Mouse (Mus musculus): ENCODE data around the gene Pcolce2. TPM values are rescaled to one million over a fixed set of nuclear protein-coding genes. Genes with fewer than 3 reads are reported as not detected.

The Pcolce2 gene
- polyA plus RNA-seq, 1 experiment, result 31.5 TPM

DNA sequence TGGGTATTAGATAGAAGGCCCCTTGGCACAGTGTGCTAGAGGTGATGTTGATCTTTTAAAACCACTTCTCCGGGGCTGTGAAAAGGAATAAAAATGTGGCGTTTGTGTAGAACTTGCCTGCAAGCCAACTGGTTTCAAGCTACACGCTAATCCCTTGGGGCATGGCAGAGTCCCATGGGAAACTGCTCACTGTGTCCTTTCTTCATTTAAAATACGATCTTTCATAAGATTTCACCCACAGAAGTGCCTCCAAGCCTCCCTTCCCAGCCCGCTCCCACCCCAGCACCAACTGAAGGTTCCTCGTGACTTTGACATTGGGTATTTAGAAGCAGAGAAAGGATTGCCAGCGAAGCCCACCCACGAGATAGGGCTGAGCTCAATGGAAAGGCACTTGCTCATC is 8.5 kb downstream of the Pcolce2 start:
- Histone ChIP-seq H3K4me1 (ENCODE audit: control insufficient read depth, insufficient read depth, low read length) (no peaks in the 10 kb centered on the region), H3K4me3 (replicated peaks; ENCODE audit: extremely low read depth, low read depth, low read length) (no peak overlapping the region)
- TF ChIP-seq CTCF (IDR thresholded peaks at IDR 0.05; ENCODE audit: insufficient read depth, low read length), result no peak
- no peak for TF ChIP-seq POLR2A (IDR thresholded peaks at IDR 0.05; ENCODE audit: borderline replicate concordance, extremely low read depth, low read depth, low read length)
- DNase-seq, result no peak
- WGBS, result 82% methylated on average over 8 of the region's 8 CpGs

DNA sequence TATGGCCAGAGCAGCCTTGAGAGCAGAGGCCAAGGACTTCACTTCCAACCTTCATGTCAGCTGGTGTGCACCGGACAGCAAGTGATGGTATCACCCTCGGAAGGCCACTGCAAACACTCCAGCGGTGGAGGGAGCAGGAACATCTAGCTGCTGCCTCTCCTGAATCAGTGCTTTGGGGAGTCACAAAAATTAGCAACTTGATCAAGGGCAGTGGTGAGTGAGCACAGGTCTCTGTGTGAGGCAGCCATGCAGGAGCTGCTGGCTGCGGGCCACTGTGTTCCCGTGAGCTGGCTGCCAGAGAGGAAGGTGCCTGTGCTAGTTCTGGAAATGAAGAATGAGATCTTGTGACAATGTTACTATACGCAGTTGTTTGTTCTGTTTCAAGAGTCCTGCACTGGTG is 16.0 kb downstream of the Pcolce2 start:
- Histone ChIP-seq H3K4me1 (ENCODE audit: control insufficient read depth, insufficient read depth, low read length) (no peaks in the 10 kb centered on the region), H3K4me3 (replicated peaks; ENCODE audit: extremely low read depth, low read depth, low read length) (no peak overlapping the region)
- TF ChIP-seq CTCF (IDR thresholded peaks at IDR 0.05; ENCODE audit: insufficient read depth, low read length) (no peak), POLR2A (IDR thresholded peaks at IDR 0.05; ENCODE audit: borderline replicate concordance, extremely low read depth, low read depth, low read length) (no peak)
- 68% methylated on average over 6 of the region's 6 CpGs for WGBS
- DNase-seq, result no peak

DNA sequence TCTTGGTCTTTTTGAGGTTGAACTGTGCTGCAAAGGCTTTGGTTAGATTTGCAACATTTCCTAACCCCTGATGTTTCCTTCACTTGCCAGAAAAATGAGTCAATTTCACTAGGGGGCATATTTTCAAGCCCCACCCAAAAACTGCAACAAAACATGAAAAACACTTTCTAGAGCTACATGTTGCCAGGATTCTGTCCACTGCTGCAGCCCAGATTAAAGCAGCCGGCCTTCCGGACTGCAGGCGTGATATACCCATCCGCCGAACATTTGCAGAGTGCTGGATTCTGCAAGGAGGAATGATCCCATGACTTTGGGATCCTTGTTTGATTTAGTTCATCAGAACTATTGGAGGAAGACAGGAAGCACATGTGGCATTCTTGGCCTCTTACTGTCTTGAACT is 17.0 kb downstream of the Pcolce2 start:
- Histone ChIP-seq H3K4me1 (ENCODE audit: control insufficient read depth, insufficient read depth, low read length) (no peaks in the 10 kb centered on the region), H3K4me3 (replicated peaks; ENCODE audit: extremely low read depth, low read depth, low read length) (no peak overlapping the region)
- WGBS, result 71% methylated on average over 5 of the region's 5 CpGs
- DNase-seq, result no peak
- TF ChIP-seq CTCF (IDR thresholded peaks at IDR 0.05; ENCODE audit: insufficient read depth, low read length) (no peak), POLR2A (IDR thresholded peaks at IDR 0.05; ENCODE audit: borderline replicate concordance, extremely low read depth, low read depth, low read length) (no peak)

DNA sequence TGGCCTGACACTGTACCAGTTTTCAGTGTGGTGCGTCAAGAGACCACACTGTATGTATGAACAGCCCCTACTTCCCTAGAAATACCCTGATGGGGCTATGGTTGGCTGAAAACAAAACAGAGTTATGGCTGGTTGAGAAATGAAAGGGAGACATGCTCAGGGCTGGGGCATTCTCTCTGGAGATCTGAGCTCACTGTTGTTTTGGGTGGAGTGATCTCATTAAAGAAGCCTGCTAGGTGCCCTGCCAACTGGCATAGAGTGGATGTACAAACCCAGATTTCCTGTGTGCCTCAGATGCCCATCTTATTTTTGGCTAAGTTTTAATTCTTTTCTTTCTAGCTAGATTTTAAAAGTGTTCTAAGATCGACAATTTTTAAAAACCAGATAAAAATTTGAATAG is 20.5 kb downstream of the Pcolce2 start:
- WGBS, result 70% methylated on average over 2 of the region's 2 CpGs
- Histone ChIP-seq H3K4me3 (replicated peaks; ENCODE audit: extremely low read depth, low read depth, low read length) (no peak overlapping the region), H3K4me1 (ENCODE audit: control insufficient read depth, insufficient read depth, low read length) (no peaks in the 10 kb centered on the region)
- no peak for DNase-seq
- TF ChIP-seq CTCF (IDR thresholded peaks at IDR 0.05; ENCODE audit: insufficient read depth, low read length) (no peak), POLR2A (IDR thresholded peaks at IDR 0.05; ENCODE audit: borderline replicate concordance, extremely low read depth, low read depth, low read length) (no peak)

DNA sequence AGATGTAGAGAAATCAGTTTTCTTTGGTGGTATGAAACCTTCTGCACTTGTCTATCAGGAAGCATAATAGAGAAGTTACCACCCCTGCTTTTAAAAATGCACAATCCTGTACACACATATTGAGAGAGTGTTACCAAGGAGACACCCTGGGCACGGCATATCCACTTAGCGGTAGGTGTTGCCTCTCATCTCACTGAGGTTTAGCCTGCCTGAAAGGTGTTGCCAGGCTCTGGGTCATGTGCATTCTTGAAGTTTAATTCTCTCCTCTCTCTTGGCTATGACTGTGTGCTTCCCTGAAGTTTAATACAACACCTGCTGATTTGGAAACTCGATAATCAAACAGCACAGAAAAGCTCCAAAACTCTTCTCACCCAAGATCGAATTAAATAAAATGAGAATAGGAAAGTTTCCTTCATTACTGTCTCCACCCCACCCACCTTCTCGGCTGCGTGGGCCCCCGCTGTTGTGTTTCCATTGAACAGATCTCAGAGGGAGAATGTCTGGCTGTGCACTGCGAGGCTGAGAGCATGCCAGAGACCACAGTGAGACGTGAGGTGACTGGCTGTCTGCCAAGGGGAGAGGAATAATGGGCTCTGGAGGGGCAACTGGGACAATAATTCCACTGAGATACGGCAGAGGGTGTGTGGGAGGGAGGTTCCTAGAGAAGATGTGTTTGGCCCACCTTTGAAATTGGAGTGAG is 27.0 kb downstream of the Pcolce2 start:
- DNase-seq, result no peak
- WGBS, result 44% methylated on average over 10 of the region's 10 CpGs
- H3K4me1 ChIP-seq (ENCODE audit: control insufficient read depth, insufficient read depth, low read length), result no peaks in the 10 kb centered on the region; the same call in 1 of the 2 replicates
- TF ChIP-seq CTCF (IDR thresholded peaks at IDR 0.05; ENCODE audit: insufficient read depth, low read length) (no peak), POLR2A (IDR thresholded peaks at IDR 0.05; ENCODE audit: borderline replicate concordance, extremely low read depth, low read depth, low read length) (no peak)
- no peak overlapping the region for H3K4me3 ChIP-seq (replicated peaks; ENCODE audit: extremely low read depth, low read depth, low read length)

DNA sequence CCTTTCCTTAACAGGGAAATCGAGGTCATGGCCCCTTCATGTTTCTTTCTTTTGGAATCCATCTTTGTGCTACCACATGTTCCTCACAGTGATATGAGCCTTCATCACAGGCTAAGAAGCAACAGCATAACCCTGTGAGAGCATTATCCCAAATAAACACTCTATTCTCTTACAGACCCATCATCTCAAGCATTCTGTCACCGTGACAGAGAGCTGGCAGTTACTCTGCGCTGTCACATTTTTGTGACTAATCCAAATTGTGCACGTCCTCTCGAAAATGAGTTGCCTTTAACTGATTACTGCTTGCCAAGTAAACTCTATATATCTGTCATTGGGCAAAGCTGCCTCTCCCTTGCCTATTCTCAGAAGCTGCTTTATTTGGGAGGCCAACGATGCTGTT is 28.4 kb downstream of the Pcolce2 start:
- Histone ChIP-seq H3K4me3 (replicated peaks; ENCODE audit: extremely low read depth, low read depth, low read length) (no peak overlapping the region), H3K4me1 (ENCODE audit: control insufficient read depth, insufficient read depth, low read length) (no peaks in the 10 kb centered on the region; the same call in 1 of the 2 replicates)
- TF ChIP-seq CTCF (IDR thresholded peaks at IDR 0.05; ENCODE audit: insufficient read depth, low read length), result no peak
- TF ChIP-seq POLR2A (IDR thresholded peaks at IDR 0.05; ENCODE audit: borderline replicate concordance, extremely low read depth, low read depth, low read length), result no peak
- no peak for DNase-seq
- WGBS, result 65% methylated on average over 6 of the region's 6 CpGs

DNA sequence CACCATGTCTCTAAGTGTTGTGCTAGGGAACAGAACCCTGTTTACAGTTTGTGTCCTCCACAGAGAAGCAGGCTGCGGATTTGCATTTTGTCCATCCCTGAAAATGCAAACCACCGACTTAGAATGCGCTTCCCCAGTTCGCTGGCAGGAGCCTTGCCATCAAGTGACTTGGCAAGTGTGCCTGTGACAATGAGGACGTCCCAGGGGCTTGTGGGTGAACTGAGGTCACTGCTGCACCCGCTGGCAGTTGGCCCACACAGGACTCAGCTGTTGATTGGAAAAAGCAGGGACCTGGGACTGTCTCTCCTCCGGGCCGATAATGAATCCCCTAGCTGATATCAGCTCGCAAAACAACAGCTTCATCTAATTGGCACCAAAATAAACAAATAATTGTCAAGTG is 30.4 kb downstream of the Pcolce2 start:
- no peak overlapping the region for H3K4me3 ChIP-seq (replicated peaks; ENCODE audit: extremely low read depth, low read depth, low read length)
- WGBS, result 34% methylated on average over 9 of the region's 9 CpGs
- DNase-seq, result no peak
- no peak for TF ChIP-seq CTCF (IDR thresholded peaks at IDR 0.05; ENCODE audit: insufficient read depth, low read length)
- TF ChIP-seq POLR2A (IDR thresholded peaks at IDR 0.05; ENCODE audit: borderline replicate concordance, extremely low read depth, low read depth, low read length), result no peak
- no peaks in the 10 kb centered on the region; the same call in 1 of the 2 replicates for H3K4me1 ChIP-seq (ENCODE audit: control insufficient read depth, insufficient read depth, low read length)

DNA sequence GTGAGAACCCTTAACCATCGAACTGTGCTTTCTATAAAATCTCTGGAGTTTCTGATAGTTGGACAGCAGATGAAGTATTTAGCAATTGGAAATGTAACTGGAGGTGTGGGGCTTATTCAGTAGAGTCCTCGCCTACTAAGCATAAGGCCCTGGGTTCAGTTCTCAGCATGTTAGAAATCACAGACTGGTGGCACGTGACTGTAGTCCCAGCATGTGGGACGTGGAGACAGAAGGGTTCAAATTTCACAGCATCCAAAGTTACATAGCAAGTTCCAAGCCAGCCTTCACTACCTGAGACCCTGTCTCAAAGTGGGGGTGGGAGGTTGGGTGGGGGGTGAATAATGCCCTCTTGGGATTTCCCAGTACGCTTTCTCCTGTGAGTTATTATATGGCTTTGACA is 30.9 kb downstream of the Pcolce2 start:
- Histone ChIP-seq H3K4me3 (replicated peaks; ENCODE audit: extremely low read depth, low read depth, low read length) (no peak overlapping the region), H3K4me1 (ENCODE audit: control insufficient read depth, insufficient read depth, low read length) (no peaks in the 10 kb centered on the region; the same call in 1 of the 2 replicates)
- no peak for TF ChIP-seq POLR2A (IDR thresholded peaks at IDR 0.05; ENCODE audit: borderline replicate concordance, extremely low read depth, low read depth, low read length)
- no peak for TF ChIP-seq CTCF (IDR thresholded peaks at IDR 0.05; ENCODE audit: insufficient read depth, low read length)
- no peak for DNase-seq
- WGBS, result 63% methylated on average over 5 of the region's 5 CpGs

DNA sequence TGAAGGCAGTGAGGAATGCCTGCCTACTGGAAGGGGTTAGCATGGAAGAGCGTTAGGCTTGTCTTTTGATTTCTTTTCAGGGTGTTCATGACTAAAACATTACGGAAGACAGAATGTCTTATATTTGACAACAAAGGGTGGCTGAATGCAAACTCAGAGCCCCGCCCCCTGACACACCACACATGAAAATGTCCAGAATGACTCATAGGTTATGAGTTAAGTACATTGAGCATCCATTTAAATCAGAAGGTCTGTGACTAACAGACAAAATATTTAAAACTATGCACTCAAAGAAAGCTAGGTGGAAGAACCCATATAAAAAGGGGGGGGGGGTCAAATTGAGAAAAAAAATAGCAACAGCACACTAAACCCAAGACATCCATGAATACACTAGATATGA is 34.9 kb downstream of the Pcolce2 start:
- 88% methylated on average over 3 of the region's 3 CpGs for WGBS
- Histone ChIP-seq H3K4me1 (ENCODE audit: control insufficient read depth, insufficient read depth, low read length) (no peaks in the 10 kb centered on the region), H3K4me3 (replicated peaks; ENCODE audit: extremely low read depth, low read depth, low read length) (no peak overlapping the region)
- TF ChIP-seq POLR2A (IDR thresholded peaks at IDR 0.05; ENCODE audit: borderline replicate concordance, extremely low read depth, low read depth, low read length) (no peak), CTCF (IDR thresholded peaks at IDR 0.05; ENCODE audit: insufficient read depth, low read length) (no peak)
- no peak for DNase-seq

DNA sequence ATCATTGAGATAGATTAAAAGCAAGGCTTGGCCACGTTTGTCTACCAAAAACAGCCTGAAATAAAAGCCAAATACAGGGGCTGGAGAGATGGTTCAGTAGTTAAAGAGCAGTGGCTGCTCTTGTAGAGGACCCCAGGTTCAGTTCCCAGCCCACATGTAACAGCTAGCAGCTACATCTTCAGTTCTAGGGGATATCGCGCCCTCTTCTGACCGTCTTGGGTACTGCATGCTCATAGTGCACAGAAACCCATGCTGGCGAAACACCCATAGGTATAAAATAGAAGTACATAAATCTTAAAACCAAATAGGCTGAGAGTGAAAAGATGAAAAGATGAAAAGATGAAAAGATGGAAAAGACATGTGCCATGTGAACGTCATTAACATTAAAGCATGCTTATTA is 35.4 kb downstream of the Pcolce2 start:
- WGBS, result 86% methylated on average over 6 of the region's 6 CpGs
- no peaks in the 10 kb centered on the region for H3K4me1 ChIP-seq (ENCODE audit: control insufficient read depth, insufficient read depth, low read length)
- no peak overlapping the region for H3K4me3 ChIP-seq (replicated peaks; ENCODE audit: extremely low read depth, low read depth, low read length)
- TF ChIP-seq CTCF (IDR thresholded peaks at IDR 0.05; ENCODE audit: insufficient read depth, low read length), result 0 out of 2 replicates have a peak, but pooled peaks have one; percentile 9
- TF ChIP-seq POLR2A (IDR thresholded peaks at IDR 0.05; ENCODE audit: borderline replicate concordance, extremely low read depth, low read depth, low read length), result no peak
- DNase-seq, result no peak

Measured in lung, adult 2 months (tissue).